Mouse (Mus musculus): ENCODE data around the gene Mrps10.

GRCm38 (mm10) chr17:47385145-47385544, 16.5 kb downstream of the Mrps10 start, which contains the start of gene Guca1b:
- TF ChIP-seq POLR2A (IDR thresholded peaks at IDR 0.05; ENCODE audit: borderline replicate concordance, insufficient read depth, low read length) (no peak), CTCF (IDR thresholded peaks at IDR 0.05; ENCODE audit: borderline replicate concordance, insufficient read depth, low read depth, low read length) (no peak)

Measured in cerebellum, adult 2 months (tissue).